Comparison of ENCODE assay signal across 12 mouse cellular contexts in the genomic region with DNA sequence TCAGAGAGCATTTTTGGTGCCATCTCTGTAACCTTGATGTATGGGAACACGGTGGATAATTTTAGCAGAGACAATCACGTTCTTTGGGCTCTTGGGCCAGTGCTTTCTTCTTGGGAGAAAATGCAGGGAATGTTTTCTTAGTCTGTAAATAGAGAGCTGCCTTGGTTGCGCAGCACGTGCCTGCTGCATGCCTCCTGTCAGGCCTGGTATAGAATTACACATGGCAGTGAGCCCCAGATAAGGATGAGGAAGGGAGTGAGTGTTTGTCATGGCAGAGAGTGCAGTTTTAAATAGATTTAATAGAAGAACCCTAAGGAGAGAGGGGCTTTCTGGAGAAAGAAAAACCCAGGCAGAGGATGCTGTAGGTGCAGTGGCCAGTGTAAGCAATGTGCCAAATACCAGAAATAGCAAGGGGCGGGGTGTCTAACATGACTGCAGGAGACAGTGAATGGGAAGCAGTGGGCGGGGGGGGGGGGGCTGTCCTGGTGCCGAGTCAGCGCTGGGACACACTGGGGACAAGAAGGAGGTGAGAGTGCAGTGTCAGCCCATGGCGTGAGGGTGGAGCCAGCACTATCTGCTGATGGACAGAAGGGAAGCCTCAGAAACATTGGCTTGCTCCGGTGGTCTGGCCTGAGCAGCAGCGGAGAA. TPM values are rescaled to one million over a fixed set of nuclear protein-coding genes. Genes with fewer than 3 reads are reported as not detected.
DNase-seq lines count a peak whose midpoint lies in the region; ATAC-seq and TF ChIP-seq lines count a peak whose summit lies in the region.
"Had no signal": no experiment of that assay in that cellular context is flagged by ENCODE, and none has a peak within 500 bp of the region (broad histone marks: within the 10 kb centered on the region; RNA-seq: fewer than 3 reads in every experiment).

No protein-coding gene starts in this region.

- peaks cover 10% of the 10 kb centered on the region for H3K4me1 ChIP-seq in forebrain, postnatal 0 days (ENCODE audit: insufficient read depth)
- peaks cover 15% of the 10 kb centered on the region for H3K4me1 ChIP-seq in forebrain, embryonic 16.5 days (replicated peaks; ENCODE audit: control insufficient read depth, insufficient read depth, low read length)
- H3K4me1 ChIP-seq in kidney, postnatal 0 days (replicated peaks; ENCODE audit: insufficient read depth, low read length) = peaks cover 31% of the 10 kb centered on the region
- H3K4me1 ChIP-seq in limb, embryonic 10.5 days = peaks cover 71% of the 10 kb centered on the region
- H3K4me1 ChIP-seq in intestine, embryonic 16.5 days (ENCODE audit: control insufficient read depth, insufficient read depth, low read length) = peaks cover 45% of the 10 kb centered on the region

- H3K9ac ChIP-seq in forebrain, postnatal 0 days = no peak overlapping the region
- no peak overlapping the region for H3K9ac ChIP-seq in forebrain, embryonic 16.5 days (replicated peaks; ENCODE audit: low read depth, low read length)
- no peak overlapping the region for H3K9ac ChIP-seq in kidney, postnatal 0 days (ENCODE audit: low read depth, low read length)
- no peak overlapping the region for H3K9ac ChIP-seq in intestine, embryonic 16.5 days (ENCODE audit: low read depth, low read length)

- 64% methylated on average over 11 of the region's 11 CpGs for WGBS in forebrain, postnatal 0 days
- WGBS in forebrain, embryonic 16.5 days = 67% methylated on average over 10 of the region's 11 CpGs
- 24% methylated on average over 11 of the region's 11 CpGs for WGBS in kidney, postnatal 0 days
- 68% methylated on average over 11 of the region's 11 CpGs for WGBS in limb, embryonic 10.5 days
- 32% methylated on average over 11 of the region's 11 CpGs for WGBS in intestine, embryonic 16.5 days

- H3K27me3 ChIP-seq in forebrain, postnatal 0 days (ENCODE audit: insufficient read depth, low read length) = no peaks in the 10 kb centered on the region
- H3K27me3 ChIP-seq in forebrain, embryonic 16.5 days (replicated peaks; ENCODE audit: control insufficient read depth, insufficient read depth, low read length) = no peaks in the 10 kb centered on the region
- no peaks in the 10 kb centered on the region for H3K27me3 ChIP-seq in kidney, postnatal 0 days (ENCODE audit: insufficient read depth, low read length)
- no peaks in the 10 kb centered on the region for H3K27me3 ChIP-seq in limb, embryonic 10.5 days (ENCODE audit: low read depth, poor library complexity, severe bottlenecking)
- no peaks in the 10 kb centered on the region for H3K27me3 ChIP-seq in intestine, embryonic 16.5 days (replicated peaks; ENCODE audit: control insufficient read depth, insufficient read depth, low read length)

- H3K36me3 ChIP-seq in forebrain, postnatal 0 days (ENCODE audit: insufficient read depth) = no peaks in the 10 kb centered on the region
- H3K36me3 ChIP-seq in forebrain, embryonic 16.5 days (ENCODE audit: control insufficient read depth, insufficient read depth) = no peaks in the 10 kb centered on the region
- no peaks in the 10 kb centered on the region for H3K36me3 ChIP-seq in kidney, postnatal 0 days (ENCODE audit: insufficient read depth, low read length)
- peaks cover 15% of the 10 kb centered on the region for H3K36me3 ChIP-seq in limb, embryonic 10.5 days
- no peaks in the 10 kb centered on the region for H3K36me3 ChIP-seq in intestine, embryonic 16.5 days (ENCODE audit: control insufficient read depth, insufficient read depth, low read length)

- no peak overlapping the region for H3K4me3 ChIP-seq in forebrain, postnatal 0 days (ENCODE audit: low read depth, low read length)
- H3K4me3 ChIP-seq in forebrain, embryonic 16.5 days (replicated peaks; ENCODE audit: low read length) = no peak overlapping the region
- H3K4me3 ChIP-seq in kidney, postnatal 0 days (replicated peaks; ENCODE audit: low read depth, low read length) = no peak overlapping the region
- no peak overlapping the region for H3K4me3 ChIP-seq in limb, embryonic 10.5 days
- no peak overlapping the region for H3K4me3 ChIP-seq in intestine, embryonic 16.5 days (ENCODE audit: low read length)

- no peak overlapping the region for H3K4me2 ChIP-seq in forebrain, postnatal 0 days (ENCODE audit: low read depth)
- H3K4me2 ChIP-seq in forebrain, embryonic 16.5 days (ENCODE audit: low read length) = no peak overlapping the region
- H3K4me2 ChIP-seq in kidney, postnatal 0 days (ENCODE audit: low read length) = no peak overlapping the region
- H3K4me2 ChIP-seq in intestine, embryonic 16.5 days (ENCODE audit: low read depth, low read length) = no peak overlapping the region

- no peak overlapping the region for H3K27ac ChIP-seq in forebrain, postnatal 0 days (ENCODE audit: low read depth, low read length)
- H3K27ac ChIP-seq in forebrain, embryonic 16.5 days (ENCODE audit: low read length) = no peak overlapping the region
- H3K27ac ChIP-seq in kidney, postnatal 0 days = no peak overlapping the region
- peak overlapping the region; percentile 7; the same call in 1 of the 2 replicates for H3K27ac ChIP-seq in limb, embryonic 10.5 days
- no peak overlapping the region for H3K27ac ChIP-seq in intestine, embryonic 16.5 days (ENCODE audit: low read length)

- TF ChIP-seq CTCF in forebrain, postnatal 0 days (IDR thresholded peaks at IDR 0.05; ENCODE audit: low read depth) = no peak
- no peak for TF ChIP-seq CTCF in kidney, postnatal 0 days (IDR thresholded peaks at IDR 0.05; ENCODE audit: low read depth)

- peak; percentile 44 for DNase-seq in forebrain, postnatal 0 days
- peak; percentile 66 for DNase-seq in kidney, postnatal 0 days (ENCODE audit: low spot score)
- no peak for DNase-seq in kidney, adult 11 months
- DNase-seq in Muller cell, postnatal 12 days (ENCODE audit: inconsistent ontology term) = peak; percentile 66
- no peak for DNase-seq in limb, embryonic 10.5 days (ENCODE audit: low spot score)
- no peak for DNase-seq in right cerebral cortex, postnatal 36 days (ENCODE audit: low spot score in 2 of 2)
- DNase-seq: cerebellum, adult 9-10 months; retina, postnatal 1 day had no signal

- no peak; the same call in 1 of the 2 replicates for ATAC-seq in forebrain, postnatal 0 days
- ATAC-seq in forebrain, embryonic 16.5 days = no peak
- 0 out of 2 replicates have a peak, but pooled peaks have one; percentile 7 for ATAC-seq in kidney, postnatal 0 days (replicated peaks; ENCODE audit: low FRiP score, low read depth)
- ATAC-seq in intestine, embryonic 16.5 days = no peak
- ATAC-seq: activated CD4-positive, CD25-positive, alpha-beta regulatory T cell, adult 4 months had no signal

- no peaks in the 10 kb centered on the region for H3K9me3 ChIP-seq in forebrain, postnatal 0 days (ENCODE audit: low read length)
- H3K9me3 ChIP-seq in forebrain, embryonic 16.5 days (ENCODE audit: control insufficient read depth, low read length) = no peaks in the 10 kb centered on the region
- no peaks in the 10 kb centered on the region for H3K9me3 ChIP-seq in kidney, postnatal 0 days (replicated peaks; ENCODE audit: low read length)
- H3K9me3 ChIP-seq in limb, embryonic 10.5 days (replicated peaks) = no peaks in the 10 kb centered on the region
- H3K9me3 ChIP-seq in intestine, embryonic 16.5 days (ENCODE audit: control insufficient read depth, low read length) = no peaks in the 10 kb centered on the region

RNA-seq across cellular contexts. Expression of a gene that starts 43.2 kb away (rescaled TPM):
- 18.8 and 22.8 TPM in 2 replicates for total RNA-seq in forebrain, postnatal 0 days (2014; rRNA removed)
- polyA plus RNA-seq in forebrain, postnatal 0 days (2015; fragmentation: Nextera tagmentation; extraction: Ambion mirVana) = 30.5 and 33.6 TPM in 2 replicates
- 28.3 and 28.5 TPM in 2 replicates for polyA plus RNA-seq in forebrain, embryonic 16.5 days (2015; fragmentation: Nextera tagmentation; extraction: Ambion mirVana)
- 64.6 and 68.1 TPM in 2 replicates for polyA plus RNA-seq in kidney, postnatal 0 days (2015; fragmentation: Nextera tagmentation; extraction: Ambion mirVana)
- 55.4 and 60.7 TPM in 2 replicates for polyA plus RNA-seq in limb, embryonic 10.5 days (2016; fragmentation: Nextera tagmentation; extraction: Ambion mirVana)
- polyA plus RNA-seq in intestine, embryonic 16.5 days (2015; fragmentation: Nextera tagmentation; extraction: Ambion mirVana) = 27.8 and 28.4 TPM in 2 replicates
- total RNA-seq: hematopoietic stem cell, adult 5-6 weeks had no signal
- polyA plus RNA-seq: activated CD4-positive, CD25-positive, alpha-beta regulatory T cell, adult 4 months had no signal

Comparison
In these comparisons a context has a peak if more than half of its experiments do, and no peak if none do; other contexts are left out.
1. DNase-seq: peak in forebrain, postnatal 0 days (single experiment), kidney, postnatal 0 days (single experiment) and Muller cell, postnatal 12 days (single experiment); none in kidney, adult 11 months (single experiment), limb, embryonic 10.5 days (single experiment) and right cerebral cortex, postnatal 36 days (0 of 2).